10 mouse cellular contexts compared by ENCODE assay signal in genomic region chr7:90145897-90146296, GRCm38 (mm10). TPM values are rescaled to one million over a fixed set of nuclear protein-coding genes. Genes with fewer than 3 reads are reported as not detected.
DNase-seq lines count a peak whose midpoint lies in the region; ATAC-seq and TF ChIP-seq lines count a peak whose summit lies in the region.
"Had no signal": no experiment of that assay in that cellular context is flagged by ENCODE, and none has a peak within 500 bp of the region (broad histone marks: within the 10 kb centered on the region; RNA-seq: fewer than 3 reads in every experiment).

No protein-coding gene starts in this region.

- 27% methylated on average over 4 of the region's 4 CpGs for WGBS in heart, embryonic 12.5 days
- 46% methylated on average over 4 of the region's 4 CpGs for WGBS in bone marrow, adult 2 months
- 20% methylated on average over 4 of the region's 4 CpGs for WGBS in heart, embryonic 16.5 days
- WGBS in liver, embryonic 12.5 days (ENCODE audit: insufficient replicate concordance): 21% methylated on average over 4 of the region's 4 CpGs

- H3K4me2 ChIP-seq in heart, embryonic 12.5 days: peak overlapping the region; percentile 59
- peak overlapping the region; percentile 60 for H3K4me2 ChIP-seq in heart, embryonic 16.5 days (ENCODE audit: low read depth, low read length)
- H3K4me2 ChIP-seq in liver, embryonic 12.5 days: peak overlapping the region; percentile 66

- H3K4me1 ChIP-seq in heart, embryonic 12.5 days (replicated peaks): peaks cover 40% of the 10 kb centered on the region
- peaks cover 5% of the 10 kb centered on the region for H3K4me1 ChIP-seq in bone marrow, adult 2 months (ENCODE audit: control insufficient read depth, insufficient read depth, low read length)
- peaks cover 48% of the 10 kb centered on the region for H3K4me1 ChIP-seq in heart, embryonic 16.5 days (ENCODE audit: control insufficient read depth, insufficient read depth, low read length)
- peaks cover 81% of the 10 kb centered on the region for H3K4me1 ChIP-seq in liver, embryonic 12.5 days

- no peaks in the 10 kb centered on the region for H3K9me3 ChIP-seq in heart, embryonic 12.5 days (replicated peaks)
- no peaks in the 10 kb centered on the region for H3K9me3 ChIP-seq in heart, embryonic 16.5 days (replicated peaks; ENCODE audit: control insufficient read depth, low read length)
- no peaks in the 10 kb centered on the region for H3K9me3 ChIP-seq in liver, embryonic 12.5 days (replicated peaks)
- H3K9me3 ChIP-seq: G1E had no signal

- H3K27ac ChIP-seq in heart, embryonic 12.5 days (ENCODE audit: poor library complexity, severe bottlenecking): peak overlapping the region; percentile 96
- H3K27ac ChIP-seq in bone marrow, adult 2 months (ENCODE audit: control insufficient read depth, insufficient read depth, low read depth, low read length, poor library complexity): peak overlapping the region; percentile 51; the same call in 1 of the 2 replicates
- peak overlapping the region; percentile 95 for H3K27ac ChIP-seq in heart, embryonic 16.5 days (ENCODE audit: low read length)
- H3K27ac ChIP-seq in liver, embryonic 12.5 days: peak overlapping the region; percentile 97

- H3K9ac ChIP-seq in heart, embryonic 12.5 days: peak overlapping the region; percentile 58
- peak overlapping the region; percentile 65 for H3K9ac ChIP-seq in heart, embryonic 16.5 days (ENCODE audit: low read length)
- peak overlapping the region; percentile 75 for H3K9ac ChIP-seq in liver, embryonic 12.5 days

- ATAC-seq in heart, embryonic 12.5 days (ENCODE audit: insufficient number of reproducible peaks, low FRiP score): peak; percentile 72; the same call in 1 of the 2 replicates
- ATAC-seq in heart, embryonic 16.5 days (replicated peaks; ENCODE audit: extremely low read depth, insufficient read depth, low FRiP score): peak; percentile 83
- ATAC-seq in liver, embryonic 12.5 days: peak; percentile 64

- peak overlapping the region; percentile 22 for H3K4me3 ChIP-seq in heart, embryonic 12.5 days
- H3K4me3 ChIP-seq in bone marrow, adult 2 months (replicated peaks; ENCODE audit: control insufficient read depth, low read depth, low read length): no peak overlapping the region
- peak overlapping the region; percentile 23; the same call in 1 of the 2 replicates for H3K4me3 ChIP-seq in heart, embryonic 16.5 days (ENCODE audit: low read length)
- H3K4me3 ChIP-seq in liver, embryonic 12.5 days: peak overlapping the region; percentile 42

- no peaks in the 10 kb centered on the region for H3K36me3 ChIP-seq in heart, embryonic 12.5 days
- H3K36me3 ChIP-seq in heart, embryonic 16.5 days (ENCODE audit: control insufficient read depth, insufficient read depth): no peaks in the 10 kb centered on the region
- peaks cover 8% of the 10 kb centered on the region for H3K36me3 ChIP-seq in liver, embryonic 12.5 days

- no peak for DNase-seq in heart, adult 8-10 months (ENCODE audit: low spot score)
- DNase-seq in yolk sac, embryonic 10.5 days (ENCODE audit: low spot score): no peak
- no peak for DNase-seq in thymus, postnatal 4 days
- no peak for DNase-seq in natural killer cell, adult 2 months (ENCODE audit: low spot score in 2 of 2)
- DNase-seq: right cerebral cortex, postnatal 4 days had no signal

- TF ChIP-seq POLR2A in bone marrow, adult 2 months (IDR thresholded peaks at IDR 0.05; ENCODE audit: borderline replicate concordance, control insufficient read depth, low read depth, low read length): no peak

- TF ChIP-seq CTCF in bone marrow, adult 2 months (IDR thresholded peaks at IDR 0.05; ENCODE audit: control insufficient read depth, insufficient read depth, low read length): no peak

- no peaks in the 10 kb centered on the region for H3K27me3 ChIP-seq in heart, embryonic 12.5 days (replicated peaks)
- H3K27me3 ChIP-seq in heart, embryonic 16.5 days (ENCODE audit: control insufficient read depth, insufficient read depth, low read length): no peaks in the 10 kb centered on the region
- no peaks in the 10 kb centered on the region for H3K27me3 ChIP-seq in liver, embryonic 12.5 days (replicated peaks)

RNA-seq across cellular contexts. Expression of gene Picalm, which starts 15.9 kb away (rescaled TPM):
- 38.8 and 40.7 TPM in 2 replicates for polyA plus RNA-seq in heart, embryonic 12.5 days (2016; fragmentation: Nextera tagmentation; extraction: Ambion mirVana)
- 100 to 1,000 TPM in 2 of 4 experiments, 10 to 100 TPM in 2; 88.7 to 106 (median 101) TPM for total RNA-seq in heart, adult 8-10 months (2022)
- polyA plus RNA-seq in bone marrow, adult 2 months (2011; ENCODE audit: insufficient read depth, insufficient read length, low replicate concordance, missing spikeins): 185 and 222 TPM in 2 replicates
- 26.9 and 27.5 TPM in 2 replicates for polyA plus RNA-seq in heart, embryonic 16.5 days (2015; fragmentation: Nextera tagmentation; extraction: Ambion mirVana)
- polyA plus RNA-seq in liver, embryonic 12.5 days (2016; fragmentation: Nextera tagmentation; extraction: Ambion mirVana): 71.1 and 73.2 TPM in 2 replicates
